Mouse (Mus musculus): ENCODE measurements around the gene Gm17949. TPM values are rescaled to one million over a fixed set of nuclear protein-coding genes. Genes with fewer than 3 reads are reported as not detected.

Gm17949 gene
- polyA plus RNA-seq, 1 experiment from 2014 or later = 0.19 TPM

DNA sequence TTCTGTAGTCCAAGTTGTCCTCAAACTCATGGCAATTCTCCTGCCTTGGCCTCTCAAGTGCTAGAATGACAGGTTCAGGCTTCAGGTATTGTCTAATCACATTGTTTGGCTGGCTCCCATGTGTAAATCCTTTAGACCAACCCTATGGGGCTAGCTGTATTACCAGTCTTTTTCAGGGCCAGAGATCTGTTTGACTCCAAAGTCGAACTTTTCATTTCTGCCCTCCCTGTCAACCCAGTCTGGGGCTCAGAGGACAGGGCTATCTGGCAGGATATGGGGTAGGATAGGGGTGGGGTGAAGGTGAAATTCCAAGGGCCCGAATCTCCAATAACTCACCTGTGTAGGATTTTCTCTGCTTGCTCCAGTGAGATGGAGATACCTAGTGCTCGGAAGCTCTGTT, 45.0 kb downstream of the Gm17949 start:
- Histone ChIP-seq H3K9me3 (ENCODE audit: control insufficient read depth, low read length) (no peaks in the 10 kb centered on the region), H3K4me3 (ENCODE audit: low read depth, low read length) (no peak overlapping the region), H3K36me3 (ENCODE audit: control insufficient read depth, insufficient read depth, low read length) (peaks cover 11% of the 10 kb centered on the region; the same call in 1 of the 2 replicates), H3K27me3 (ENCODE audit: control insufficient read depth, insufficient read depth, low read length) (peaks cover 3% of the 10 kb centered on the region), H3K27ac (ENCODE audit: low read depth, low read length) (no peak overlapping the region), H3K4me1 (ENCODE audit: control insufficient read depth, insufficient read depth, low read length) (peaks cover 8% of the 10 kb centered on the region), H3K4me2 (no peak overlapping the region), H3K9ac (ENCODE audit: low read length) (no peak overlapping the region)
- DNase-seq (ENCODE audit: low spot score, missing footprints) (peak; percentile 67), ATAC-seq (ENCODE audit: low FRiP score) (no peak)
- WGBS = 90% methylated on average over 3 of the region's 3 CpGs

GRCm38 (mm10) chr17:57058891-57059485, 47.7 kb downstream of the Gm17949 start, which contains the start of gene Crb3:
Crb3 (plus strand) TSS chr17:57059105.
- no peaks in the 10 kb centered on the region for H3K9me3 ChIP-seq (ENCODE audit: control insufficient read depth, low read length)
- ATAC-seq (ENCODE audit: low FRiP score) (no peak; the same call in 1 of the 2 replicates), DNase-seq (ENCODE audit: low spot score, missing footprints) (no peak)

DNA sequence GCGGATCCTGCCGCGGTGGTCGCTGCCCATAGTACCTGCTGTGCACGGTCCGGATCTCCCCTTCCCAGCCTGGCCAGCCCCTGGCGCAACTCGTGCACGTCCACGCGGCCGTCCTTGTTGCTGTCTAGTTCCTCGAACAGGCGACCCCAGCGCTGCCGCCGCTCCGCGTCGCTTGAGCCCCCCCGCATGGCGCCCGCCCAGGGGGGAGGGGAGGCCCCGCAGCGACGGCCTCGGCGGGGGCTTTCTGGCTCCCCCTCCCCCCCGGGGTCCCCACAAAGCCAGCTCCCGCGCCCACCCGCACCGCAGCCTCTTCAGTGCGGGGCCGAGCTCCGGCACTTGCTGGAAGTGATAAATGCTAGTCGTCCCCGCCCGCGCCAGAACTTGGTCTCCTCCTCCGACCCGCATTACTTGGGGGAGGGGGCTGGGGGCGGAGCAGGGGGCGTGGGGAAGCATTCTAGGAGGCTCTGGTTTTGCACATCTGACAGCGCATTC, 48.3 kb downstream of the Gm17949 start, which contains the start of gene Slc25a23:
Gene Slc25a23 (minus strand): TSS at position 378 of the 492 bp plus-strand sequence.
- peak; percentile 96 for DNase-seq (ENCODE audit: low spot score, missing footprints)
- H3K36me3 ChIP-seq (ENCODE audit: control insufficient read depth, insufficient read depth, low read length) = 0 out of 2 replicates have a peak, but pooled peaks cover 4% of the 10 kb centered on the region
- H3K9me3 ChIP-seq (ENCODE audit: control insufficient read depth, low read length) = no peaks in the 10 kb centered on the region
- peak within 1 kb of the TSS; percentile 82 for H3K9ac ChIP-seq (ENCODE audit: low read length)
- H3K27me3 ChIP-seq (ENCODE audit: control insufficient read depth, insufficient read depth, low read length) = peaks cover 27% of the 10 kb centered on the region
- peak within 1 kb of the TSS; percentile 79 for H3K4me3 ChIP-seq (ENCODE audit: low read depth, low read length)
- H3K4me1 ChIP-seq (ENCODE audit: control insufficient read depth, insufficient read depth, low read length) = peaks cover 15% of the 10 kb centered on the region
- peak within 1 kb of the TSS; percentile 72 for H3K27ac ChIP-seq (ENCODE audit: low read depth, low read length)
- peak within 1 kb of the TSS; percentile 73 for H3K4me2 ChIP-seq
- ATAC-seq (ENCODE audit: low FRiP score) = peak; percentile 79
- WGBS = 1% methylated on average over 25 of the region's 45 CpGs

More at GRCm38 (mm10) chr17:57058891-57059485, 47.7 kb downstream of the Gm17949 start, which contains the start of gene Crb3:
- Histone ChIP-seq H3K27me3 (ENCODE audit: control insufficient read depth, insufficient read depth, low read length) (peaks cover 27% of the 10 kb centered on the region), H3K4me1 (ENCODE audit: control insufficient read depth, insufficient read depth, low read length) (peaks cover 15% of the 10 kb centered on the region), H3K4me3 (ENCODE audit: low read depth, low read length) (peak within 1 kb of the TSS; percentile 79), H3K9ac (ENCODE audit: low read length) (peak within 1 kb of the TSS; percentile 82), H3K4me2 (peak within 1 kb of the TSS; percentile 73), H3K27ac (ENCODE audit: low read depth, low read length) (peak within 1 kb of the TSS; percentile 72), H3K36me3 (ENCODE audit: control insufficient read depth, insufficient read depth, low read length) (0 out of 2 replicates have a peak, but pooled peaks cover 4% of the 10 kb centered on the region)
- 0% methylated on average over 17 of the region's 22 CpGs for WGBS

DNA sequence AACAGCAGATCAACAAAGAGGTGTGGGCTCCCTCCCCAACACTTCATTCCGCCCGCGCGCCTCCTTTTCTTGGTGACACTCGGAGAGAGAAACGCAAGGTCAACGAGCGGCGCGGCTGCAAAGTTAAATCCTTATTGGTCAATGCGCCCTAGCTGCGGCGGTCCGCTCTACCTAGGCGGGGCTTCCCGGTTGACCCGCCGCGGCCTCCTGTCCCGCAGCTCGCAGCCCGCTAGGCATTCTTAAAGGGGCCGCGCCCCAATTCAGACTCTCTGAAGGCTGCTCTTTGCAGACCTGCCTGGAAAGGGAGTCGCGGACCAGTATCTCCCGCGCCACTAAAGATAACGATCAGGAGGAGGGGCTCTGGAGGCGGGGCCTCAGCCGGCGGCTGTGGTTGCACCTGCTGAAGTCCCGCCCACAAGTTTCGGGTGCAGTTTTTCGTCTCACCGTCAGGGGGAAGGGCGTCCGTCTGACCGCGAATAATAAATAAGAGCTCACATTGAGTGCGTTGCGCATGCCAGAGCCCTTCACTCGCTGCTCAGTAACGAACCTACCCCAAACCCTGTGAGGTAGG, 49.0 kb downstream of the Gm17949 start:
- Histone ChIP-seq H3K4me1 (ENCODE audit: control insufficient read depth, insufficient read depth, low read length) (peaks cover 15% of the 10 kb centered on the region), H3K4me3 (ENCODE audit: low read depth, low read length) (peak overlapping the region; percentile 79), H3K9ac (ENCODE audit: low read length) (peak overlapping the region; percentile 55), H3K27me3 (ENCODE audit: control insufficient read depth, insufficient read depth, low read length) (peaks cover 27% of the 10 kb centered on the region), H3K4me2 (peak overlapping the region; percentile 73), H3K9me3 (ENCODE audit: control insufficient read depth, low read length) (no peaks in the 10 kb centered on the region), H3K36me3 (ENCODE audit: control insufficient read depth, insufficient read depth, low read length) (0 out of 2 replicates have a peak, but pooled peaks cover 4% of the 10 kb centered on the region), H3K27ac (ENCODE audit: low read depth, low read length) (peak overlapping the region; percentile 72)
- DNase-seq (ENCODE audit: low spot score, missing footprints) (peak; percentile 100), ATAC-seq (ENCODE audit: low FRiP score) (peak; percentile 93)
- WGBS = under 1% methylated on average over 44 of the region's 44 CpGs

DNA sequence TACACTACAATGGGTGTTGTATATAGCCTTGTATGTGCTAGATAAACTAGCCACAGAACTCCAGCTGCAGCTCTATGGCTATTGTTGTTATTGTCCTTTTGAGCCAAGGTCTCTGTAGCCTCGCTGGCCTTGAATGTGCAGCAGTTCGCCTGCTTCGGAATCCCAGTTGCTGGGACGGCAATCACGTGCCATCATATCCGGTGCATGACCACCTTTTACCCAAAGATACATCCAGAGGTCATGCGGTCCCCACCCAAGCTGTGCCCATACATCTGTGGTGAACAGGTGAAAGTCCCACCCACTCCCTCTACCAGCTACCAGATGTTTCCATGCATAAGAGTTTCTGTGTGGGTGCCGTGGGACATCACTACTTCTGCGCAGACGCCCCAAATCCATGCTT, 49.8 kb downstream of the Gm17949 start:
- DNase-seq (ENCODE audit: low spot score, missing footprints) (peak; percentile 87), ATAC-seq (ENCODE audit: low FRiP score) (no peak; the same call in 1 of the 2 replicates)
- Histone ChIP-seq H3K4me3 (ENCODE audit: low read depth, low read length) (peak overlapping the region; percentile 79; the same call in 1 of the 2 replicates), H3K9me3 (ENCODE audit: control insufficient read depth, low read length) (no peaks in the 10 kb centered on the region), H3K4me2 (peak overlapping the region; percentile 73), H3K9ac (ENCODE audit: low read length) (peak overlapping the region; percentile 55; the same call in 1 of the 2 replicates), H3K36me3 (ENCODE audit: control insufficient read depth, insufficient read depth, low read length) (0 out of 2 replicates have a peak, but pooled peaks cover 4% of the 10 kb centered on the region), H3K27ac (ENCODE audit: low read depth, low read length) (no peak overlapping the region), H3K27me3 (ENCODE audit: control insufficient read depth, insufficient read depth, low read length) (peaks cover 27% of the 10 kb centered on the region), H3K4me1 (ENCODE audit: control insufficient read depth, insufficient read depth, low read length) (peaks cover 15% of the 10 kb centered on the region)
- 47% methylated on average over 10 of the region's 10 CpGs for WGBS

- Histone ChIP-seq H3K36me3 (ENCODE audit: control insufficient read depth, insufficient read depth, low read length) (no peaks in the 10 kb centered on the region), H3K4me3 (ENCODE audit: low read depth, low read length) (peak overlapping the region; percentile 23), H3K9me3 (ENCODE audit: control insufficient read depth, low read length) (no peaks in the 10 kb centered on the region), H3K27me3 (ENCODE audit: control insufficient read depth, insufficient read depth, low read length) (peaks cover 27% of the 10 kb centered on the region), H3K4me1 (ENCODE audit: control insufficient read depth, insufficient read depth, low read length) (peaks cover 15% of the 10 kb centered on the region), H3K27ac (ENCODE audit: low read depth, low read length) (no peak overlapping the region), H3K4me2 (peak overlapping the region; percentile 36), H3K9ac (ENCODE audit: low read length) (no peak overlapping the region)
- ATAC-seq (ENCODE audit: low FRiP score) (no peak), DNase-seq (ENCODE audit: low spot score, missing footprints) (peak; percentile 89)
- WGBS = under 1% methylated on average over 37 of the region's 39 CpGs
Measured at GRCm38 (mm10) chr17:57062011-57062521, 50.8 kb downstream of the Gm17949 start.

DNA sequence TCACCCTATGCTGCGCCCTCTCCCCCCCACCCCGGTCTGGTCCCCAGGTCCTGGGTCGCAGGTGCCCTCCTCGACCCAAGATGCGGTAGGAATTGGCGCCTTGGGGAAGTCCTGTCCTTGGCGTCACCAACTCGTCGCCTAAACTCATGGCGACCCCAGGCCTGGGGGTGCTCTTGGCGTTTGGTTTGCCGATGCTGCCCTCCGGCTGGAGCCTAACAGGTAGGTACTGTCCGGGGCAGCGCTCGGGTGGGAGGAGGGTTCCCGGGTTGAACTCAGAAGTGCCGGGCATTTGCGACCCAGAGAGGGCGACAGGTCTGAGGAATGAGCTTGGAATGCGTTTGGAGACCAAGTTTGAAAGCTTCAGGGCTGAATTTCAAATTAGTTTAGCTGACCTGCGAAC, 51.3 kb downstream of the Gm17949 start:
- Histone ChIP-seq H3K9ac (ENCODE audit: low read length) (no peak overlapping the region), H3K4me1 (ENCODE audit: control insufficient read depth, insufficient read depth, low read length) (peaks cover 15% of the 10 kb centered on the region), H3K36me3 (ENCODE audit: control insufficient read depth, insufficient read depth, low read length) (no peaks in the 10 kb centered on the region), H3K9me3 (ENCODE audit: control insufficient read depth, low read length) (no peaks in the 10 kb centered on the region), H3K27me3 (ENCODE audit: control insufficient read depth, insufficient read depth, low read length) (peaks cover 27% of the 10 kb centered on the region), H3K27ac (ENCODE audit: low read depth, low read length) (no peak overlapping the region), H3K4me3 (ENCODE audit: low read depth, low read length) (peak overlapping the region; percentile 23), H3K4me2 (peak overlapping the region; percentile 36)
- DNase-seq (ENCODE audit: low spot score, missing footprints) (no peak), ATAC-seq (ENCODE audit: low FRiP score) (no peak)
- 1% methylated on average over 22 of the region's 22 CpGs for WGBS

GRCm38 (mm10) chr17:57063031-57063430, 51.8 kb downstream of the Gm17949 start:
- no peak overlapping the region for H3K27ac ChIP-seq (ENCODE audit: low read depth, low read length)
- DNase-seq (ENCODE audit: low spot score, missing footprints) (no peak), ATAC-seq (ENCODE audit: low FRiP score) (no peak)
- H3K4me3 ChIP-seq (ENCODE audit: low read depth, low read length) = no peak overlapping the region
- no peaks in the 10 kb centered on the region for H3K36me3 ChIP-seq (ENCODE audit: control insufficient read depth, insufficient read depth, low read length)
- 9% methylated on average over 8 of the region's 8 CpGs for WGBS
- H3K27me3 ChIP-seq (ENCODE audit: control insufficient read depth, insufficient read depth, low read length) = peaks cover 27% of the 10 kb centered on the region
- no peak overlapping the region for H3K9ac ChIP-seq (ENCODE audit: low read length)
- peaks cover 15% of the 10 kb centered on the region for H3K4me1 ChIP-seq (ENCODE audit: control insufficient read depth, insufficient read depth, low read length)
- H3K4me2 ChIP-seq = no peak overlapping the region
- H3K9me3 ChIP-seq (ENCODE audit: control insufficient read depth, low read length) = no peaks in the 10 kb centered on the region

- Histone ChIP-seq H3K36me3 (ENCODE audit: control insufficient read depth, insufficient read depth, low read length) (no peaks in the 10 kb centered on the region), H3K9ac (ENCODE audit: low read length) (no peak overlapping the region), H3K27ac (ENCODE audit: low read depth, low read length) (no peak overlapping the region), H3K4me3 (ENCODE audit: low read depth, low read length) (no peak overlapping the region), H3K27me3 (ENCODE audit: control insufficient read depth, insufficient read depth, low read length) (peaks cover 17% of the 10 kb centered on the region), H3K9me3 (ENCODE audit: control insufficient read depth, low read length) (no peaks in the 10 kb centered on the region), H3K4me1 (ENCODE audit: control insufficient read depth, insufficient read depth, low read length) (peaks cover 4% of the 10 kb centered on the region), H3K4me2 (no peak overlapping the region)
- ATAC-seq (ENCODE audit: low FRiP score) = no peak
- 64% methylated on average over 5 of the region's 5 CpGs for WGBS
- DNase-seq (ENCODE audit: low spot score, missing footprints) = no peak
Measured at GRCm38 (mm10) chr17:57066908-57067307, 55.6 kb downstream of the Gm17949 start.

Measured in midbrain, embryonic 11.5 days (tissue).